Mouse (Mus musculus): ENCODE data around the gene Pip4k2b.
"Not testable (repeated sequence)": the region's sequence is repeated elsewhere in the genome, so short reads cannot be mapped to it uniquely, and the experiment has no call there.

The Pip4k2b gene

DNA sequence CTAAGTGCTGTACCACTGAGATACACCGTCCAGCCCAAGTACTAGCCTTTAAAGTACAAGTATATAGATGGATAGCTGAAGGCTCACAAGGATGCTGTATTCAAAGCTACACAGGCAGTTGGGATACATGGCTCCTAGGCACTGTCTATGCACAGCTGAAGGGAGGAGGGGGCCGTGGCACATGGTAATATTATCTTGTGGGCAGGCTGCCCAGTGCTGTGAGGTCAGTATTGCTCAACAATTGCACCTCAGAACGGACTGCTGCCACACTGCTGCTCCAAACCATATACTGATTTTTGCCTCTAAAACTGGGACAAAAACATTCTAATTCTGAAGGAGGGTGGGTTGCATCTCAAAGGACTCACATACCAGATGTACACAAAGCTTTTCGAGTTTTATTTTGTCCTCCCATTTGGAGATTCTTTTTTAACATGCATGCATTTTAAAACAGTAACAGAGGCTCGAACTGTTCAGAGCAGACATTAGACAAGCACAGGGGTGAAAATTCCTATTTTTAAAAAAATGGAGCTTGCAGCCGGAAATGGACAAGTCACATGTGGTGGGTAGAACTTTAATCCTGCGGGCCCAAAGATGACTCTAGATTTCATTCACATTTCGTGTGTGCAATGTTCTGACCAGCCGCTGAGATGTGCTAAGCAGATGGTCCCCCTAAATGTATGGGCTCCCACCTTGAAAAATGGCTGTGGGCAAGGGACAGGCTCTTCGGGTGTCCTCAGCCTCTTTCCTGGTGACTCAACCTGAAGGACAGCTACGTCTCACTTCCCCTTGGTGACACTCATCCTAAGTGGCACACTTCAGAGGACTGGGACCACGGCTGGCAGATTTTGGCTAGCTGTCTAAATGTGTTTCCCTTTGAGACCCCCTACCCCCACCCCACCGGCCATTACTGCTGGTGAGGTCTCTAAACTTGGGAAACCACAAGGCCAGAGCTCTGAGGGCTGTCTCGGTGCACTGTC lies 29.4 kb downstream of the Pip4k2b start:
- DNase-seq (ENCODE audit: low read depth), result peak; percentile 14

GRCm38 (mm10) chr11:97714356-97714755 lies 30.1 kb downstream of the Pip4k2b start:
- DNase-seq (ENCODE audit: low read depth), result no peak

DNA sequence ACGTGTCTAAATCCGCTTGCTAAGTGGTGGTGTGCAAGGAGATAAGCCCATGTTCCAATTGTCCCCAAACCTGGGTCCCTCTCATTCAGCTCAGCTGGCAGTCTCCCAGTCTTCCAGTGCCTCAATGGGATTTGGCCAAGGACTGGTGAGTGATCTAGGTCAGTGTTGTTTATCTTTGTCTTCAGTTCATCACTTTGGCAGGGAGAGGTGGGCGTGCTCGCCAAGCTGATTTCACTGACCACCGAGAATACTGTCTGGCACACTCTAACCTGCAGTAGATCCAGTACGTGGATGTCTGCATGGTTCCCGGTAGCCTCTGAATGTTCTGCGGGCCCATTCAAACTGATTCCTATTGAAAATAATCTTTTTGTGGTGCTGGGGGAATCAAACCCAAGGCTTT lies 30.6 kb downstream of the Pip4k2b start:
- no peak for DNase-seq (ENCODE audit: low read depth)

DNA sequence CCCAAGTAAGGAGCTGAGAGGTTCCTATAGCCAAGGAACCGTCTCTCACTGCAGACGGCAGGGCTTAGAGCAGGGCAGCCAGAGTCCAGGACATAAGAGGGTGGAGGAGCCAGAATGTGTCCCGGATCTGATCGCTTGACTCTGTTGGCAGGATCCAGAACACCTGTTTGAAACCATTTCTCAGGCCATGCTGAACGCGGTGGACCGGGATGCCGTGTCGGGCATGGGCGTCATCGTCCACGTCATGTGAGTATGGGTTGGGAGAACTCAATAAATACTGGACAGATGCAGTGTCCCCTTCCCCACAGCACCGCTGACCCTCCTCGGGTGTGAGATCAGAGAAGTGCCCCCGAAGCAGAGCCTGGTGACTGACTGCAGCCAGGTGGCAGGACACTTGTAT lies 32.2 kb downstream of the Pip4k2b start:
- no peak for DNase-seq (ENCODE audit: low read depth)

DNA sequence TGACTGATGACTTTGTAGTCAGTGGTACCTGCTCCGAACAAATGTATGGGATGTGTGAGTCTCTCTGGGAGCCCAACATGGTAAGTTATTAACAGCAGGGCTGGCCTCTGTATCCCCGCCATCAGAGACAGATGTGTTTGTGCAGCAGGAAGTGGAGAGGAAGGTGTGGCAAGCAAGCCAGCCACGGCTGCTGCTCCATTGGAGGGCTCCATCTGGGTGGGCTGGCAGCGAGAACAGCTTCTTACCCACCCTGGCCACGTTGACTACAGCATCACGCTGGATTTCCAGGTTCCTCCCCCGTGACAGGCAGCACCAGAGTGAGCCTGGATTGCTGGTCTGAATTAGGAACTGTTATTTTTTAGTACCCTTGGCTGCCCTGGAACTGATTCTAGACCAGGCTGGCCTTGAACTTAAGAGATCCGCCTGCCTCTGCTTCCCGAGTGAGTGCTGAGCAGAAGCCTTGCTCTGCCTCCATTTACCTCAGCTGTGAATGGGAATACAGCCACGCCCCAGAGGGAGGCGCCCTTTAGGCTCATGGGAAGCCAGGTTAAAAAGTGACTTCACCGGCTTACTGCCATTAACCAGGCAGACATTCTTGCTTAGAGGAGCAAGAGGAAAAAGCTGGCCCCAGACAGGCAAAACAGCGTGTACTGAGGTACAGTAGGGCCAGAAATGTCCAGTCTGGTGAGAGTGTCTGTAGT lies 33.2 kb downstream of the Pip4k2b start:
- DNase-seq (ENCODE audit: low read depth), result no peak

- DNase-seq (ENCODE audit: low read depth), result not testable (repeated sequence)
Observed at GRCm38 (mm10) chr11:97710067-97710466, 34.4 kb downstream of the Pip4k2b start.

- peak; percentile 100 for DNase-seq (ENCODE audit: low read depth)
Observed at GRCm38 (mm10) chr11:97703039-97703826, 41.3 kb downstream of the Pip4k2b start, which contains the start of gene Psmb3. Psmb3 (plus strand) TSS chr11:97703399.

- DNase-seq (ENCODE audit: low read depth), result peak; percentile 82
Observed at GRCm38 (mm10) chr11:97702393-97702745, 42.1 kb downstream of the Pip4k2b start.

DNA sequence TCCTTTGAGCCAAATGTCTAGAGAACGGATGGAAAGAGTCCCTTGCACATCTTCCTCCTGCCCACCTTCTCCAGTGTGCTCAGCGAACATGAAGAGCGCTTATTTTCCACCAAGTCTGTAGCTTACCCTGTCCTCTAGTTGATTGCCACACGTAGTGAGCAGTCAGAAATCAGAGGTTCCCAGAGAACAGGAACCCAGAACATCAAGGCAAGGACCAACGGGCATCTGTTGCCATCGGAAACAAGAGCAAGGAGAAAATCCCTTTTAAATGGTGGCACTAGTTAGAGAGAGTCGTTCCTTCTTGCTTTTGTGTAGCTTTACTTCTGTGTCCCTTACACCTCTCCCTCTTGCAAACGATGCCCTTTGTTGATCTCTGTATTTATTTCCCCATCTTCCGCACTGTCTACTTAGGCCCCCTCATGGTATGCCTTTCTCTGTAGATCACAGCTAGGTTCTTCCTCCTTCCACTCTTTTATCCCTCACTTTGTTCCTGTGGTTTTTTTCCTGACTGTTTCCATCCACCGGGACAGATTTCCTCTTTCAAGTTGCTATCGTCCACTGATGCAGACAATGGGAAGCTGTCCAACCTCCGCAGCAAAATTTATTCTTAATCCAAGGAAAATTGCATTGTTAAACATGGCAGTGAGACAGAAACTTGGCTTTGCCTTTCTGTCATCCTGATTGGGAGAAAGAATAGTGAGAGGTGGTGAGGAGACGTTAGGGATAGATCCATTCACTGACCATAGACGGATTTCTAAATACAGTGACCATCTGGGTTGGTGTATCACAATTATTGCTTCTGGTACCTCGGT lies 42.7 kb downstream of the Pip4k2b start:
- no peak for DNase-seq (ENCODE audit: low read depth)

- no peak for DNase-seq (ENCODE audit: low read depth)
Observed at GRCm38 (mm10) chr11:97700746-97701580, 43.5 kb downstream of the Pip4k2b start.

DNA sequence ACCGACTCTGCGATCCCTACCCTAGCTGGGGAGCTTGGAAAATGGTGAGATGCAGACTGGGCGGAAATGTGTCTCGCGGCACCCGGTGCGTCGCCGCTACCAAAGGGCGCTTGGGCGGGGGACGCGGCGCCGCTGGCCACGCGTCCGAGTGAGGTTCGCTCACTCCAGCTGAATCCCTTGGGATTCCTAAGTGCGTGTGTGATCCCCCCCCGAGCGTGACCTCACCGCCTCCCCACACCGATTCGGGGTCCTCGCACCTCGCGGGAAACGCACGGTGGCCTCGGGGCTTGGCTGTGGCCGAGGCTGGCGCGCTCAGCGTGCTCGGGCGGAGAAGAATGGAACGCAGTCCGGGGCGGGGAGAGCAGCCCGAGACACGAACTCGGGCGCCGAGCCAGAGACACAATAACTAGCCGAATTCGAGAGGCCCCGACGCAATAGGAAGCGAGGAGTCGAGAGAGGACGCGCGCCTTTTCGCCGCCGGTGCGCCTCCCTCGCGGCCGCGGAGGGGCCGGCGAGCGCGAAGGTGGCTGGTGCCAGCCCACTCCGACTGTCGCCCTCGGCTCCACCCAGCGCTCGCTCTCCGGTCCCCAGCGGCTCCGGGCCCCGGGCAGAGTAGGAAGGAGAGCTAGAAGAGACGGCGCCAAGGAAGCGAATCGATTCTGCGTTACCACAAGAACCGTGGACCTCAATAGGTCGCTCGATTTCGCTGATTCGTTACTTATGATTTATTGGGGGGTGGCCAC lies 44.3 kb downstream of the Pip4k2b start, which contains the start of gene Pcgf2:
TSS of gene Pcgf2 (minus strand) at position 495 of the 743 bp plus-strand sequence.
- no peak for DNase-seq (ENCODE audit: low read depth)

DNA sequence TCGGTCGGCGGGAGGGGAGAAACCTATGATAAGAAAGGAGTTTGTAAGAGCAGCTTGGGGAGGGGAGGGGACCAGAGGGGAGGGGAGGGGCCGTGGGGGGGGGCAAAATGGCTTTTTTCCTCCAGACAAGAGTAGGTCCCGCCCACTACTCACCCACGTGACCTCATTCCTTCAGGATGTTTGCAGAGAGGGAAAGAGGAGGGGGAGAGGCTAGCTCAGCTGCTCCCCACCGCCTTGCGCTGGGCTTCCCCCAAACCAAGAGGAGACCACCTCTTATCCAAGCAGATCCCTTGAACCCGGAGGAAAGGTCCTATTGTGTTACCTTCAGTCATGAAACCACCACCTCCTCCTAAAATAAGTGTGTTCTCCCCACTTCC lies 44.9 kb downstream of the Pip4k2b start:
- no peak for DNase-seq (ENCODE audit: low read depth)

DNA sequence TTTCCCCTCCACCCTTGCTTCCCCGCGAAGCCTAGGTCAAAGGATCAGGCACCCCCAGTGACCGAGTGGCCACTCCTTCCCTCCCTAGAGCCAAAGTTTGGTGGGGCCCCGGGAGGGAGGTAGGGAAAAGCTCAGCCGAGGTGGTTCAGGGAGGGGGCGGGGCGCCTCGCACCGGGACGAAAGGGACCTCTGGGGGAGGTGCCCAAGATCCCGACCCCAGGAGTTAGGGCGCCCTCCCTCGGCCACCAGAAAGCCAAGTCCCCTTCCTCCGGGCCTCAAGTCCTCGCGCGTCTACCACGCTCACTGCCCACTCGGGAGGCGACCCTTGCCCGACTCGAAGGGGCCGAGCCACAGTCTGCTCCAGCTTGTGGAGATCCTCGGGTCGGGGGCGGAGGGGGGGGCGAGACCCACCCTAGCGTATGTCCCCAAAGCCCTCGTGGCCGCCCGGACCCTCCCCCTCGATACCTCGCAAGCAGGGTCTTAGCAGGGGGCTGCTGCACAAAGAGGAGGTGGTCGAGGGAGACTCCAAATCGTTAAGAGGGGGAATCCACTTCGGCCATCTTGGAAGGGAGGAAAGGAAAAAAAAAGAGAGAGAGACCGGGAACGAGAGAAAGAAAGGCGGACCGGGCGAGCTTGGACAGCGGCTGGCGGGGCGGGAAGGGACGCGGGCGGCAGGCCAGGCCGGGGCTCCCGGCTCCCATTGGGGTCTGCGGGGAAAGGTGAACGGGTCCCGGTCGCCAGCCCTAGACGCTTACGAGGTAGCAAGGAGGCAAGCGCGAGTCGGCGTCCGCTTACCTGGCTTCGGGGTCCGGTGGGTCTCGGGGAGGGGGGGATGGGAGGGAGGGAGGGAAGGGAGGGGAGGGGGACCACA lies 45.5 kb downstream of the Pip4k2b start:
- no peak for DNase-seq (ENCODE audit: low read depth)

GRCm38 (mm10) chr11:97697891-97698529 lies 46.5 kb downstream of the Pip4k2b start:
- DNase-seq (ENCODE audit: low read depth), result no peak

GRCm38 (mm10) chr11:97697199-97697890 lies 47.2 kb downstream of the Pip4k2b start:
- DNase-seq (ENCODE audit: low read depth), result no peak

DNA sequence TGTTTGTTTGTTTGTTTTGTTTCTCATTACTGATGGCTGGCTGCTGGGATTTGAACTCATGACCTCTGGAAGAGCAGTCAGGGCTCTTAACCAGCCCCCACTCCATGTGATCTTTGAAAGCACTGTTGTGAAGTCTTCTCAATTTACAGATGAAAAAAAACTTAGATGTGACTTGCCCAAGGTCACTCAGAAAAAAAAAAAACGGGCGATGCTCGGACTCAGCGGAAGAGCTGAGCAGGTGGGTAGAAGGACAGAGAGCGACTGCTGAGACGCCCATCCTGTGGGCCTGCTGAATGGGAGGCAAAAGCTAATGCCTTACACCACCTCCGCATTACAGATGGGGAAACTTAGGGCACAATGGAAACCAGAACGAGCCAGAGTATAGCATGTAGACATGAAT lies 47.8 kb downstream of the Pip4k2b start:
- no peak for DNase-seq (ENCODE audit: low read depth)

GRCm38 (mm10) chr11:97695712-97696401 lies 48.6 kb downstream of the Pip4k2b start:
- DNase-seq (ENCODE audit: low read depth), result no peak

Data from c-Kit-positive CD71-negative TER-119-negative erythroid progenitor cells, embryonic 14.5 days (primary cell).